Mouse (Mus musculus) bone marrow, adult 2 months (tissue): ENCODE measurements around the gene Sun1.

Experiments used
- CTCF ChIP-seq: fragments of 200-500 bp; IDR thresholded peaks from 2 replicates; pipeline ENCODE4 v1.5.1; 2011; ENCODE audit warnings: low read length, control low read depth; ENCODE audit not compliant: control insufficient read depth, insufficient read depth
- POLR2A ChIP-seq: fragments of 200-500 bp; IDR thresholded peaks from 2 replicates; pipeline ENCODE4 v1.6.1; 2011; ENCODE audit warnings: low read depth, mild to moderate bottlenecking, control low read depth, low read length, borderline replicate concordance; ENCODE audit not compliant: control insufficient read depth

GRCm38 (mm10) chr5:139247767-139248166 is 47.3 kb downstream of the Sun1 start:
- no peak for TF ChIP-seq POLR2A
- TF ChIP-seq CTCF = no peak
